Mouse (Mus musculus) layer of hippocampus, postnatal 14 days (tissue): ENCODE measurements at regions not wholly inside any gene's neighbourhood (a gene's known extent, or its start where the extent isn't known, plus 50 kb on each side); places are given as distances from the start of the nearest gene placed in this dataset.

Experiments
- DNase-seq, 2 experiments: peaks; one replicate each; pipeline ENCODE4 v3.0.0; 2021 to 2022; ENCODE audit warnings: low spot score in 2 of 2, mixed read lengths in 1 of 2

GRCm38 (mm10) chr14:114374847-114375246 lies 717.2 kb upstream of the Gpc5 start:
- no peak for DNase-seq

DNA sequence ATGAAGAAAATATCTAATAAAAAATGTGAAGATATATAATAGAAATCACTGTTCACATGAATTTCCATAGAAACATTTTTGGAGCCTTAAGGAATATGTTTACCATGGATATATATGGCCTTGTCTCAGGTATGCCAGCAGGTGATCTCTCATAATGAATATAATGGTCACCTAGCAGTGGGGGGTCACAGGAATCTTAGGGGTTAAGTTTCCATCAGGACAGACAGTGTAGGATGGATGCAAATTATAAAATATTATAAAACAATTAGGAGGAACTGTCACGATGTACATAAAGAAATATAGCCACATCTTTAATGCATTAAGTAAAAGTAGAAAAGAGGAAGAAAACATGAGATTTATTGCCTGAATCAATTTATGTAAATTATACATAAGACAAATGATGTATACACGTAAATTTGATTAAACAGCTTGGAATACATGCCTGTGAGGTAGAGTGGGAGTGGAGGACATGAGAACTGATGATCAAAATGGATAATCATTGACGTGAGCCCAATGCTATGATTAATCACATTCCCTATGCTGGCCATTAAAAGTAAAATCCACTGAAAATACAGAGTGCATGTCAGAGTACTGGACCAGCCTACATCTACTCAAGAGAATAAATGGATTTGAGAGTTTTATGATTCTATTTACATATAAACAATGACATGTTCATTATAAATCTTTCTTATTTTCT lies 693.0 kb upstream of the Gpc5 start:
- DNase-seq: no peak

- DNase-seq: no peak
These were observed 673.2 kb upstream of the Gpc5 start for GRCm38 (mm10) chr14:114418851-114419250.

DNA sequence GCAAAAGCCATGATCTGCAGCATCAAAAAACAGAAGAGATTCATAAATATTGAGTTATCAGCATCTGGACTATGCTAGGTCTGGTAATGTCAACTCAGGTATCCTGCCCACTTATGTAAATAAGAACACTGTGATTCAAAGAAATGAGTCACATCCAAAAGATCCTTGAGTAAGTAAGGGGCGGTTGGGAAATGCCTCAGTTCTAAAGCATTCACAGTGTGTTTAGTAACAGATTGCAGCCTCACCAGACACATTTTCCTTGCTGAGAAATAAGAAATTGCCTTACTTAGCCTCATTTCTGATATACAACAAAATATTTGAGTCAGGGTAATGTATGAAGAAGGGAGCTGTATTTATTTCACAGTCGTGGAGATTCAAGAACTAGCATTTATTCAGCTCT lies 666.5 kb upstream of the Gpc5 start:
- DNase-seq: peak in 1 of 2 experiments; percentile 12
